Mouse (Mus musculus): ENCODE measurements around the gene Mex3a.

- no peak for TF ChIP-seq CTCF (IDR thresholded peaks at IDR 0.05; ENCODE audit: low read depth, low read length)
- TF ChIP-seq POLR2A (IDR thresholded peaks at IDR 0.05; ENCODE audit: extremely low read depth, insufficient read depth, low read length): no peak
Measured at GRCm38 (mm10) chr3:88552082-88552645, 20.0 kb downstream of the Mex3a start.

Data from liver, adult 2 months (tissue).